Mouse (Mus musculus): Measurements from ENCODE around the gene Slc25a30. TPM values are rescaled to one million over a fixed set of nuclear protein-coding genes. Genes with fewer than 3 reads are reported as not detected.

The Slc25a30 gene
- polyA plus RNA-seq (2015; fragmentation: Nextera tagmentation; extraction: Ambion mirVana), result 5.9 and 6.5 TPM in 2 replicates

DNA sequence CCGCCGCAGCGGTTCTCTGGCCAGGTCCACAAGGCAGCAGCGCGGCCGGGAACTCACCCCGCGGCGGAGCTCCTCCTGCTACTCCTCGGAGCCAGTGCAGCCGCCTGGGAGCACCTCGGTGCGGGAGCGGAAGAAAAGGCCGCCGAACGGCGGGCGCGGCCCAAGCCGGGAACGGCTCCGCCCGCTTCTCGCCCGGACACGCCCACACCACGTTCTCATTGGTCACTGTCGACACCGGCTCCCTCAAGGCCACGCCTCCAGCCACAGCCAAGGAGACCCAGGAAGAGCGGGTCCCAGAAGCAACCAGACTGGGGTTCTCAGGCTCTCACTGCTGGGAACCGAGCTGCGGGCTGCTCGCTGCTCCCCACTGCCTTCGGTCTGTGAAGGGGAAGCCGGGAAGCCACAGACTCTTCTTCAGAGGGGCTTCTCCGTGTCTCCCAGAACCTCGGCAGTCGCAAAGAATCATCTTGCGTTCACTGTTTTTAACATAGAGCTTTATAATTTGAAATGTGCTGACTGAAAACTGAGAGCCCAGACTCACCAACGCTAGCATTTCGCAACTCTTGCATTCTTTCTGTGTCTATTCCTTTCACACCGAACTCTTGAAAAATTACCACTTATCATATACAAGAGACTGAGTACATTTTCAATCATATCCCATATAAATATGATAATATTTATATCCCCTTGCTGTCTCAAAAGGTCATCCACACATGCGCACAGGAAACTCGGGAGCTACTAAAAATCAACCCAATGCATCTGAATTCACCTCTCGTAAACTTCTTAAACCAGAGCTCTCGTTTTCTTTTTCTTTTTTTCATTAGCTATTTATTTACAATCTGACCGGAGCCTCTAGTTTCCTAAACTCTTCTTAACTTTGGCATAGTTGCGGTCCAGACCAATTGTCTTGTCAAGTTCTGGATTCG is at the start of gene Slc25a30:
Gene Slc25a30, minus strand, starts transcription at position 170 of the 926 bp plus-strand sequence.

GRCm38 (mm10) chr14:75753991-75754817 is 32.6 kb downstream of the Slc25a30 start, which contains the start of gene Cog3:
Gene Cog3 (minus strand): TSS chr14:75754517.

Other genes with a start within 250 kb of the Slc25a30 start
- not detected in 2 replicates for gene Spert, start 193.9 kb downstream of the Slc25a30 start, polyA plus RNA-seq (2015; fragmentation: Nextera tagmentation; extraction: Ambion mirVana)
- gene Erich6b, start 144.8 kb downstream of the Slc25a30 start, polyA plus RNA-seq (2015; fragmentation: Nextera tagmentation; extraction: Ambion mirVana), result not detected in 2 replicates
- gene Cog3, start 32.5 kb downstream of the Slc25a30 start, polyA plus RNA-seq (2015; fragmentation: Nextera tagmentation; extraction: Ambion mirVana), result 11.2 and 12.7 TPM in 2 replicates
- 666 and 785 TPM in 2 replicates for gene Tpt1, start 58.1 kb upstream of the Slc25a30 start, polyA plus RNA-seq (2015; fragmentation: Nextera tagmentation; extraction: Ambion mirVana)
- gene Kctd4, start 168.0 kb upstream of the Slc25a30 start, polyA plus RNA-seq (2015; fragmentation: Nextera tagmentation; extraction: Ambion mirVana), result 12.4 and 13.8 TPM in 2 replicates
- gene Gtf2f2, start 223.8 kb upstream of the Slc25a30 start, polyA plus RNA-seq (2015; fragmentation: Nextera tagmentation; extraction: Ambion mirVana), result 35.6 and 39.1 TPM in 2 replicates